Mouse (Mus musculus) cerebellum, postnatal 10 days (tissue): ENCODE measurements around the gene Drd4.

Experiments
- DNase-seq, 2 experiments: peaks; one replicate each; pipeline ENCODE4 v3.0.0; 2021; ENCODE audit warnings: mixed read lengths in 2 of 2

The Drd4 gene

DNA sequence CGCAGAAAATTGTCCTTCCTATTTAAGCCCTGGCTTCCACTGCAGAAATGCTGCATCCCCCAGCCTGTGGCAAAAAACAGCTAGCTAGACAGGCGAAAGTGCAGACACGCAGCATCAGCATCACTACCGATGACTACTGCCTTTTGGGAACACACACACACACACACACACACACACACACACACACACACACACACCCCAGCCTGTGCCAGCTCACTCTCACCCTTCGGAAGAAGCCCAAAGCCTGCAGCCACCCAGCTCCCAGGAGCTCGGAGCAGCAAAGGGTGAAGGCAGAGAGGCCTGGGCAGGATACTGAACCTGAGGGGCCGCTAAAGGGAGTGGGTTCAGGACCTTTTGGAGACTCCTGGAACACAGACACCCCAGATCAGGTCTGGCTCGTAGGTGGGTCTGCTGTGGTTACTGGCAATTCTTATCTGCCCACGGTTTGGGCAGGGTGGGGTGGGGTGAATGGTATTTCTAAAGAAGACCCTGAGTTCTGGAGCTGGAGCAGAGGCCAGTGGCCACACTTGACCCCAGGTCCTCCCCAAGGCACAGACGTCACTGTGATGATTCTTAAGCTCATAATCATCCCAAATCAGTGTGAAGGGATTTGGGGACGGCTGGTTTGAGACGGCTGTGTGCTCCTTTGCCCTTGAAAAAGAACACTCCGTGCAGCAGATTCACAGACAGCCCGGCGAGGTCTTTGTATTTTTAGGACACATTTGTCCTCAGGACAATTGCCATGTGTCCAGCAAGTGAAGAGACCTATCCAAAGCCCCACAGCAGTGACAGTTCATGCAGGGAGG, 980 bp downstream of the Drd4 start:
- DNase-seq, result peak in 1 of 2 experiments; percentile 29

DNA sequence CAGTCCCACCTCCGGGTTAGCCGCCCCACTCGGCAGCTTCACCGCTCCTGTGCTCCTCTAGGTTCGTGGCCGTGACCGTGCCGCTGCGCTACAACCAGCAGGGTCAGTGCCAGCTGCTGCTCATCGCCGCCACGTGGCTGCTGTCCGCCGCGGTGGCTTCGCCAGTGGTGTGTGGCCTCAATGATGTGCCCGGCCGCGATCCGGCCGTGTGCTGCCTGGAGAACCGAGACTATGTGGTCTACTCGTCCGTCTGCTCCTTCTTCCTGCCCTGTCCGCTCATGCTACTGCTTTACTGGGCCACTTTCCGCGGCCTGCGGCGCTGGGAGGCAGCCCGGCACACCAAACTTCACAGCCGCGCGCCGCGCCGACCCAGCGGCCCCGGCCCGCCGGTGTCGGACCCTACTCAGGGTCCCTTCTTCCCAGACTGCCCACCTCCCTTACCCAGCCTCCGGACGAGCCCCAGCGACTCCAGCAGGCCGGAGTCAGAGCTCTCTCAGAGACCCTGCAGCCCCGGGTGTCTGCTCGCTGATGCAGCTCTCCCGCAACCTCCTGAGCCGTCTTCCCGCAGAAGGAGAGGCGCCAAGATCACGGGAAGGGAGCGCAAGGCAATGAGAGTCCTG, 2.2 kb downstream of the Drd4 start:
- peak; percentile 64 to 69 for DNase-seq

DNA sequence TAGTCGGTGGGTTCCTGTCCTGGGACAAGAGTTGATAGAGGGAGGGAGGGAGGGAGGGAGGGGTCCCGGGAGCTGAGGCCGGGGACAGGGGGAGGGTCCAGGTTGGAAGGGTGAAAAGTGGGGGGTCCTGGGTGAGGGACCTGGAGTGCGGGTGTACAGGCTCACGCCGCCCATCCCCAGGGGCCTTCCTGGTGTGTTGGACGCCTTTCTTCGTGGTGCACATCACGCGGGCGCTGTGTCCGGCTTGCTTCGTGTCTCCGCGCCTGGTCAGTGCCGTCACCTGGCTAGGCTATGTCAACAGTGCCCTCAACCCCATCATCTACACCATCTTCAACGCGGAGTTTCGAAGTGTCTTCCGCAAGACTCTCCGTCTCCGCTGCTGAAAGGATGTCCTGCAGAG, 2.7 kb downstream of the Drd4 start:
- DNase-seq, result no peak

DNA sequence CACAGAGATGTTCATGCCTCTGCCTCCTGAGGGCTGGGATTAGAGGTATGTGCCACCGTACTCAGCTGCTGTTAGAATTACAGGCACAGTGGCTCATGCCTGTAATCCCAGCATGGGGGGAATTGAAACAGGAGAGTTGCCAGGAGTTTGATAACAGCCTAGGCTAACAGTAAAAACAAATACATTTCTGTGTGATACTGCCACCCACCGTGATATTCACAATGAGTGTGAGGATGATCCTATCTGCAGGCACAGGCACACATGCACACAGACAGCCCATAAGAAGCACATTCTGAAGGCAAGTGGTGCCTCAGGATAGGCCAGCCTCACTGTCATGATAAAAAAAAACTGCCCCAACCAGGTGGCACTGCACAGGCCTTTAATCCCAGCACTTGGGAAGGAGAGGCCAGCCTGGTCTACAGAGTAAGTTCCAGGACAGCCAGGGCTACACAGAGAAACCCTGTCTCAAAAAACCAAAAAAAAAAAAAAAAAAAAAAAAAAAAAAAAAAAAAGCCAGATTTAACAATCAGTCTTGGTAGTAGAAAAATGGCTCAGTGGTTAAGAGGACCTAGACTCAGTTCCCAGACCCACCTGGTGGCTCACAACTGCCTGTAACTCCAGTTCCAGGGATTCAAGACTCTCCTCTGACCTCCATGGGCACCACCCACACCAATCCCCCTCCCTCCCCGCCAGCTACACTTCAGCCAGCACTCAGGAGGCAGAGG, 6.3 kb downstream of the Drd4 start:
- DNase-seq, result peak; percentile 45 to 54

DNA sequence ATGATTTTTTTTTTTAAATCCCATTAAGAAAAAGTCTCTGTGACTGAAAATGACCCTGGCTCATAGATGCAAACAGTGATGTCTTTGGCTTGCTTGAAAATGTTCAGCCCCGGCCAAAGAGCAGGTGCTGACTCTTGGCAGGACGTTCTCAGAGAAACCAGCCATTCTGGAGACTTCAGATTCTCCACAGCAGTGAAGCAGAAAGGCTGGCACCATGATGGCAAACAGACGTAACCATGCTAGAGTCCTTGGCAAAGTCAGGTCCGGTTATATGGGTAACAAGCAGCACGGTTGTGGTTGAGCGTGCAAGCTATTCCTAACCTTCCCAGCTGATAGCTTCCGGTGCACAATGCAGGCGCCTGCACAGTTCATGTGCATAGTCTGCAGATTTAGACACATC, 7.4 kb downstream of the Drd4 start:
- peak; percentile 85 to 88 for DNase-seq

DNA sequence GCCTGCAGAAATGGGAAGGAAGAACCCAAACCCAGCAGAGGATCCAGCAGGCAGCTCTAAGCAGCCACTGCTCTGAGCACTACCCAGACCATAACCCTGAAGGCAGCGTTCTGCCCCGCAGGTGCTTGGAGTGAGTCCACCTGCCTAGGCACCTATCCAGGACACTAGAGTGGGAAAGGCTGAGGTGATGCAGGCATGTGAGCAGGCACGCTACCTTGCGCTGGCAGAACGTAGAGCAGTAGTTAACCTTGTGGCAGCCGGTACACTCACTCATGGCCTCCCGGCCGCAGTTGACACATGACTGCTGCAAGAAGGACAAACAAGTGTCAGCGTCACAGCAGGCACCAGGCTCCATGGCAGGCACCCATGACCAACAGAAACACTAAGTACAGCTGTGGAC, 9.6 kb downstream of the Drd4 start:
- peak; percentile 82 to 88 for DNase-seq

DNA sequence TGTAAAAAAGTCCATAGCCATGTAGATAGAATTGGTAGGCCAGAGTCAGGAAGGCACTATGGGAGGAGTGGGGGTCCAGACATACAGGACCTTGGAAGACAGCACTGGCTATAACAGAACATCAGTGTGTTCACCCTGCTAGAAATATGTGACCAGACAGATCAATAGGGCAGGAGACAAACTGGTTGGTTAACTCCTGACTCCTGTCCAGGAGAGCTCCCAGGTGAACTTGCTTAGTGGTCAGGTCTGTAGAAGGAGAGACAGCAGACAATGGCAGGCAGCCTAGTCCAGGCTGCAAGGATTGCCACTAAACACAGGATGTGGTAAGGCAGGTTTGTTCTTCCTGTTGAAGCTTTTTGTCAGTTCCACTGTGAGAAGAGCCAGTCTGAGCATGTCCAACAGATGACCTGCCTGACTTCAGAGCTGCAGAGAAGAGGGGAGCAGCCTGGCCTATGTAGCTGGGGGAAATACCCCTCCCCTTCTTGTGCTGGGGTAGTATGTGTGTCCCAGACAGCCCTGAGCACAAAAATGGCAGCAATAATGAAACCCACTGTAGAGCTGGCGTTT, 11.0 kb downstream of the Drd4 start:
- no peak for DNase-seq

DNA sequence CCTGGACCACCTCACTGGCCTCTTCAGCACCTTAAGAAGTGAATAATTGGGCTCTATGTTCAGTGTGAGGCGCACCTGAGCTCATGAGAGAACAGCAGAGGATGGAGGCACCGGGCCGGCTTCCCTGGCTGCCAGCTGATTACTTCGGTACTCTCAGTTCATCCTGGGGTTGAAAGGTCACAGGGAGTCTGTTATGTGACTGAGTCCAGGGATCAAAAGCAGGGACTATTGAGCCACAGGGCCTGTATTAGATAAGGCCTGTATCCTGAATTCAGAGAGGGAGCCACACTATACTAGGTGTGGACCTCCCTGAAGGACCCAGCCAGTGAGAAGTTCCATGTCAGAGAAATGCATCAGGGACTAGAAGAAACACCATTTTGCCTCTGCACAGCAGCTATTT, 12.7 kb downstream of the Drd4 start:
- DNase-seq, result no peak

DNA sequence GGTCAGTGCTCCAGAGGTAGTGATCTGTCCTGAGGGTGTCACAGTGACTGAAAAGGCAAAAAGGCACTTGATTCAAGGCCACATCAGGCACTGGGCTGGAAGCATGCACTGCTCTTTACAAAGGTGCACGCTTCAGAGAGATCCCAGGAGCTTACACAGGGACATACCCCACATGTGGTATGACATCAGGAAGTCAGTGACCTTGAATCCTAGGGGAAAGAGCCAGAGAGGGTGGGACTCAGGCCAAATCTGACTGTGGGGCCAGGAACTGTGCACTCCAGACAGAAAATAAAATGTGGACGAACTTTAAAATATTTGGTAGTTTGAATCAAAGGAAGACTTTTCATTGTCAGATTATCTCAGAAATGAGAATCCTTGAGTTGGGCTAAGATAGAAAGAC, 22.6 kb downstream of the Drd4 start:
- no peak for DNase-seq

DNA sequence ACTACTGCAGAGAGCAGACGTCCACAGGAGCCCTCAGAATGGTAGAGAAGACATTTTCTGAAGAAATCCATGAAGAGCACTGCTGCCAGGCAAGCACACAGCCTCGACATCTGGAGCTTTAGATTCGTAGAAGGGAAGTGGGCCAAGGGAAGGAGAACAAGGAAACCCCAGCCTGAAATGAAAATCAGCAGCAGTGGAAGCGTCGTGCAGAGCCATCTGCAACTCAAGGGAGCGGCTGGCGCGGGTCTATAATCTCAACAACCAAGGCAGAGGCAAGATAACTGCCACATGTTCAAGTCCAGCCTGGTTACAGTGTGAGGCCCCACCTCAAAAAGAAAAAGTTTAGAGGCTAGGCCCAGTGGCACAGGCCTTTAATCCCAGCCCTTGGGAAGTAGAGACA, 23.3 kb downstream of the Drd4 start:
- DNase-seq, result no peak

DNA sequence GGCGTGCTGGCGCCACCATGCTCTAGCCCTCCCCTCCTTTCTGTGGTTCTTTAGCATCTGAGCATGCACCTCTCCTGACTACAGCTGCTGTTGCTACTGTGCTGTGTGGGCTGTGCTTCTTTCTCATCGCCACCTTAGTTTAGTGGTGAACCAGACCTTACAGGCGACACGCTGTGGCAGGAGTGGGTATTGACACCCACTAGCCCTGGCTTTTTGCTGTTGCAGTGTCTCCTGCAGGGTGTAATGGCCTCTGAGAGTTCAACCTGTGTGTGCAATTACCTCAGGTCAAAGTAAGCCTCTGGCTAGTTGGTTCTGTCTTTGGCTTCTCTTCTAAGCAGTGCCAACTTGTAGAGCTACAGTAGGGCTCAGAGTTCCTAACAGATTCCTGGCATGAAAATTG, 24.2 kb downstream of the Drd4 start:
- DNase-seq, result peak; percentile 62 to 67

DNA sequence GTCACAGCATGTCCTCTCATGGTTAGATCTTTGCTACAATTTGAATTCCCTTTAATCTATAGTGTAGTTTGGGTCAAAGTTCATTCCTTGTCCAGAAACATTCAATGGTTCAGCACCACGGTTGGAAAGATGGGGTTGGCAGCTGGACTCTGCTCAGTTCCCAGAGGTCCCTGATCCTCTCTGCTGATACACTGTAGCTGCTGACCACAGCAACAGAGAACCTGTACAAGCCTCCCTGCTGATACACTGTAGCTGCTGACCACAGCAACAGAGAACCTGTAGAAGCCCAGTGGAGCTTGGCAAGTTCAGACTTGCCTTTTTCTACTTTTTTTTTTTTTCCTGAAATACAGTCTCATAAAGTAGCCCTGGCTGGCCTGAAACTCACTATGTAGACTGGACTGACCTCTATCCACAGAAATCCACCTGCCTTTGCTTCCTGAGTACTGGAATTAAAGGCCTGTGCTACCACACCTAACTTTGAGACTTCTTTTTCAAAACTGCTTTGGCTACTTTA, 25.9 kb downstream of the Drd4 start:
- DNase-seq, result no peak

DNA sequence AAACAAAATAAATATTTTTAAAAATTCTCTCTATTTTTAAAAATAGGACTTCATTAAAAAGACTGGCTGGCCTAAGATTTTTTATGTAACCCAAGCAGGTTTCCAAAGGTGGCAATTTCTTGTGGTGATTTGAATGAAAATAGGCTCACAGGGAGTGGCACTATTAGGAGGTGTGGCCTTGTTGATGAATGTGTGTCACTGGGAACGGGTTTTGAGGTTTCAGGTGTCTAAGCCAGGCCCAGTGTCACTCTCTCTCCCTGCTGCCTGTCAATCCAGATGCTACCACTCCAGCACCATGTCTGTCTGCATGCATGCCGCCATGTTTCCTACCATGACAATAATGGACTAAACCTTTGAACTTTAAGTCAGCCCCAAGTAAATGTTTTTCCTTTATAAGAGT, 27.6 kb downstream of the Drd4 start:
- DNase-seq, result no peak

DNA sequence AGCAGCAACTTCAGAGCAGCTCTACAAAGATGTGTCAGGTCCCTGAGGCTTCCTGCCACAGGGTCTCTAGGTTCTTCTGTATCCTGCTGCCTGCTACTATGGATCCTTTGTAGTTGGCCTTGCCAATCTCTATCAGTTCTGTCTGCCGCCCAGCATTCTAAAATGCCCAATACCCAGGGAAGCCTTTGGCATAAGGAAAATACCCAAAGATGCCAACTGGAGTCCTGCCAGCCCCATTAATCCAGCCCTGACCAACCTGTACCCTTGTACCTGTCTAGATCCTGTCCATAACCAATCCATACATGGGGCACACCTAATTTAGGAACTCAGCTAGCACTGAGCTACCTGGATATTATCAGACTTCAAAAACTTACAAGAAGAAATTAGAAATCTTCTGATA, 32.9 kb downstream of the Drd4 start:
- peak; percentile 65 to 67 for DNase-seq

DNA sequence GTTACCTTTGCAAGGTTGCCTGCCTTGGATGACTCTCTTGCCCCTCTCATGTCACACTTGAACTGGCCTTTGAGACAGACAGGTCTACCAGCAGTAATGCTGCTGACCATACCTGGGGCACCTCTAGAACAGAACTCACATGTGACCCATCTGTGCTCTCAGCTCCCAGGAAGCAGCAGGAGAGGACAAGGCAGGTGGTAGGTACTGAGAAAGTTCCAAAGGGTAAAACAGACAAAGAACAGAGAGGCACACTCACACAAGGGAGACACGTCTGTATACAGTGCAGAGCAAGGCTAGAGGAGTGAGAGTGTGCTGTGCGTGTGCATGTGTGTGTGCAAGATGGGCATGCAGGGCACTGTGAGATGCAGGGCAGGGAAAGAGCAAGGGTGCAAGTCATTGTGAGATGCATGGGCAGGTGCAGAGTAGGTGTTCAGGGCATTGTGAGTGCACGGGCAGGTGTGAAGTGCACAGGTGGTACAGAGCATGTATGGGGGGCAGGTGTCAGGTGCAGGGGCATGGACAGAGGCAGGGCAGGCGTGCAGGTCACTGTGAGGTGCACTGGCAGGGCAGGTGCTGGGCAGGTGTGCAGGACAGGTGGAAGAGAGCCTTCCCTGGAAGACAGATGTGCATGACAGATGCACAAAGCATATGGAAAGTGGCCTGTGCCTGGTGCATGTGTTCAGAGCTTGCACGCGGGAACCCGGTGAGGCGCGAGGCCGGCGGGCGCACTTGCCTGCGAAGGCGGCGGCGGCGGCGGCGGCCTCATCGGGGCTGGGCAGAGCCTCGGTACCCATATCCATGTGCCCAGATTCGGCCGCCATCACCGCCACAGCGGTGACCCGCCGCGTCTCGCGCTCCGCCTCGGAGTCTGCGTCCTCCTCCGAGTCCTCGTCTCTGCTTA, 35.0 kb downstream of the Drd4 start:
- DNase-seq, result no peak

DNA sequence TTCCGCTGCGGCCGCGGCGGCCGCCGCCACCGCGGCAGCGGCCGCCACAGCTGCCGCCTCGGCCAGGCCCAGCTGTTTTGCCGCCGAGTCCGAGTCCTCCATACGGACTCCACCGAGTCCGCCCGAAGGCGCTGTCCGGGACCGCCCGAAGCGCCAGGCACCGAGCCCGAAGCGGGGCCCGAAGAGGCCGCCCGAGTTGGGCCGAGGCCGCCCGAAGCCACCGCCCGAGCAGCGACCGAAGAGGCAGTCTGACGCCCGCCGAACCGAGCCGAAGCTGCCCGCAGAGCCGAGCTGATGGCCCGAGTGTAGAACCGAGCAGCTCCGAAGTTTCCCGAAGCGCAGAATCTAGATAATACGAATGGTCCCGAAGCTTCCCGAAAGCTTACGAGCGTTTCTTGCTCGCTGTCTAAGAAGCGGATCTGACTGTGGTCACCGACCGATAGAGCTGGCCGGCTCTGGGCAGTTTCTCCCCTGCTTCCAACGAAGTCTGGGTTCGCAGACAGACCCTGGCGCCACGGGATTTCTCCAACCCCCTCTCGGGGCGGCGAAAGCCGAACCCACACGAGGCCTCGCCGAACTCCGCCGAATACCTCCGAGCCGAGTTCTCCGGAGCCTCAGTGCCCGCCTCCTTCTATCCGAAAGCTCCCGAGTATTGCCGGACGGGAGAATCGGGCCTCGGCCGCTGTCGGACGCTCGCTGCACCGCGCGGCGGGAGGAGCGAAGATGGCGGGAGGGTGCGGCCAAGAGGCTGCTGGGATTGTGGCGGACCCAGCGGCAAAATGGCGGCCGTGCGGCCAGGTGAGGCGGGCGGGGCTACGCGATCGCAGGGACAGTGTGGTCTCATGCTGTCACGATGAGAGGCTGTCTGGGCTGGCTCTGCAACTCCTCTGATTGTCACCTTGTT, 35.9 kb downstream of the Drd4 start, which contains the start of the genes Deaf1 and Tmem80:
Deaf1 (minus strand) TSS at position 222 of the 904 bp plus-strand sequence.
Tmem80 (plus strand) TSS at position 271 of the 904 bp plus-strand sequence.
- peak; percentile 100 for DNase-seq

DNA sequence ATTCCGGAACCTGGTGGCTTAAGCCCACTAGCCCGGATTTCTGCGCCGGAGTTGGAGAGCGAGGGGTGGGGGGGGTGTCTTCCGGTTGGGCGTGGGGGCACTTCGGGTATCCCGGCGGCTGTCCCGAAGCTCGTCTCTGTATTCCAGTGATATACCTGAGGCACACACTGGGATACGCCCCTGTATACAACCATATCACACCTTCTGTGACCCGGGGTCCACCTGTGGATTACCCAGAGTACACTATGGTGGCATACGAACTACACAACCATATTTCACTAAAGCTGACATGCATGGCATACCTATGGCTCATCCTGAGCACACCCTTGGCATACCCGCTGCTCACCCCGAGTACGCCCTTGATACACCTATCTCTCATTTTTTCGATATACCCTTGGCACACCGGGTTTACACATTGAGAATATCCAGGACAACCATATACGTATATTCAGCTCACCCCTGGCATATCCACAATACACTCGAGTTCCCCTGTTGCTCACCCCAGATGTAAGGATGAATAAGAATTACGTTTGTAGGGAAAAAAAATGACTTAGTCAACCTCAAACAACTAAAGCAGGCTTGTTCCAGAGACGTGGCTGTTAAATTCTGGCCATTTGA, 36.7 kb downstream of the Drd4 start:
- no peak for DNase-seq

DNA sequence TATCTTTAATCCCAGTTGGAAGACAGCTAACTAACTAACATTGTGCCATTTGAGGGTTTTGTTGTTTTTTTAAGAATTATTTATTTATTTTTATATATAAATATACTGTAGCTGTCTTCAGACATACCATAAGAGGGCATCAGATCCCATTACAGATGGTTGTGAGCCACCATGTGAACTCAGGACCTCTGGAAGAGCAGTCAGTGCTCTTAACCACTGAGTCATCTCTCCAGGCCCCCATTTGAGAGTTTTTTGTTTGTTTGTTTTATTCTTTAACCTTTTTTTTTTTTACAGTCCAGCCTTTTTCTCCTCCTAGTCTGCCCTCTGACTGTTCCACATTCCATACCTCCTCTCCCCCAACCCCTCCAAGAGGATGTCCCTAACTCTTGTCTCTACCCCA, 38.9 kb downstream of the Drd4 start:
- no peak for DNase-seq

DNA sequence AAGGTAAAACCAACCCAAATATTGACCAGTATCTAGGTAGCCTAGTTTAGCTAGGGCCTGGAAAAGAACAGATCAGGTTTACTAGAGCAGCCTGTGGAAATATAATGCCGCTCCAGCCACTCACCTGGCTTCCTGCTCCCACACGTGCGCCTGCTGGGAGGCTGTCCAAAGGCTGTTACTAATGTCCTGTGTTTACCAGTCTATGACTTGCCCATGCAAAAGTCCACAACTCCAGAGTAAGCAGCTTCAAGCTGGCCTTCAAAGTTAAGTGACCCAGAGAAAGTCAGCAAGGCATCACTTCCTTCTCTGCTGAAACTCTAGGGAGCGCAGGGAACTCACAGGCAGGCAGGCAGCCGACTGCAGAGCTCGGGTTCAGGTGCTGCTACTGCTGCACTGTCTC, 40.2 kb downstream of the Drd4 start:
- DNase-seq, result no peak

DNA sequence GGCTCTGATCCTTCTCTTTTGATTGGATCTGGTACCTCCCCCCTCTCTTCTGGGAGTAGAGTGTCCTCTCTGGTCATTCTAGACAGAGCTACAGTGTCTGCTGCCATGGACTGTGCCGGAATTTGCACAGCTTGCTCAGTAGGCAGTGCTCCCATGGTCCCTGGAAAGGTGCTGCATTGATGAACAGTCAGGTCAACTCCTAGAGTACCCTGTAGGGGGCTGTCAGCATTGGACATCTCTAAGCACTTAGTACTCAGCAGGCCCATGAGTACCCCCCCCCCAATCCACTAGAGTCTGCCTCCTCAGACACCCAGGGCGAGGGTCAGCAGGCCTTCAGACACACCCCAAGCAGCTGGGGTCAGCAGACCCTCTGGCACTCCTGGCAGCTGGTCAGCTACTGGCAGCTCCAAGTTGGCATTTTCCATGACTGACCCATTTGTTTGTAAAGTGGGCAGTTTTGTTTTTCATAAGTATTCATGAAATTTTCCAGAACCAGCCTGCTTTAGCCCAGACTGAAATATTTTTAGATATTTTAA, 43.3 kb downstream of the Drd4 start:
- peak; percentile 61 to 63 for DNase-seq
